Mouse (Mus musculus): Measurements from ENCODE around the gene Gm20604.

Gene Gm20604

DNA sequence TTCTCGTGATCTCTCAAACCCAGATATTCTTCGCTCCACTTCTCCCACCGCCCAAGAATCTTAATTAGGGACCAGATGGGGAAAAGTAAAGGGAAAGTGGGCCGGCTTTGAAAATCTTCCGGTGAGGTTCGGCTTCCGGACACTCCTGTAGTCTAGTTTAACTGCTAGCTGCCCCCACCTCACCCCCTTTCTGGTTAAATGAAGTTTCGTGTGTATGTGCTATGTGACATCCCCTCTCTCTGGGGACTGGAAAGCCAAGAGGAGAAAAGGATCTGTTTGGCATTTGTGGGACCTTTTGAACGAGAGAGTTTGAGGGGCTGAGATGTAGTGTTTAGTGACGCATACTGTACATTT is at the start of gene Gm20604:
Gene Gm20604 (minus strand): TSS at position 270 of the 354 bp plus-strand sequence.
- in situ Hi-C loops (cut with MboI, MseI): no loop called here

GRCm38 (mm10) chr12:102799528-102799927 is 41.1 kb upstream of the Gm20604 start:
- in situ Hi-C loops (cut with MboI, MseI): loop anchor here (5.0 kb wide), 1 partner anchor 253 kb away; no protein-coding TSS in a partner anchor

DNA sequence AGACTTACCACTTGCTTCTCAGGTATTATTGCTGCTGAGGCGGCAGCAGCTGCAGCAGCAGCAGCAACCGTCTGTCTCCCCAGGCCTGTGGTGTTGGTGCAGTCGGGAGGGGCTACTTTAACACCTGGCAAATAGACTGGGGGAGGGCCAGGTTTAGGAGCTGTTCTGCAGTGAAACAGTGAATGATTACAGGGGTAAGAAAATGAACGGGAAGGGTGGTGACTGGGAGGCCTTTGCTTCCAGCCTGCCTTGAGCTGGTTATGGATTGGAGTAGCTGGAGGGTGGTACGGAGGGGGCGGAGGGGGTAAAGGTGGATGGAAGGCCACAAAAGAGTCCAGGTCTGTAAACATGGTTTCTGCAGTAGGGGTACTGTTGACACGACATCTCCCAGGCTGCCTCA is 29.5 kb upstream of the Gm20604 start:
- in situ Hi-C loops (cut with MboI, MseI): no loop called here

- in situ Hi-C loops (cut with MboI, MseI): no loop called here
These were observed 27.1 kb upstream of the Gm20604 start for GRCm38 (mm10) chr12:102785593-102785985.

DNA sequence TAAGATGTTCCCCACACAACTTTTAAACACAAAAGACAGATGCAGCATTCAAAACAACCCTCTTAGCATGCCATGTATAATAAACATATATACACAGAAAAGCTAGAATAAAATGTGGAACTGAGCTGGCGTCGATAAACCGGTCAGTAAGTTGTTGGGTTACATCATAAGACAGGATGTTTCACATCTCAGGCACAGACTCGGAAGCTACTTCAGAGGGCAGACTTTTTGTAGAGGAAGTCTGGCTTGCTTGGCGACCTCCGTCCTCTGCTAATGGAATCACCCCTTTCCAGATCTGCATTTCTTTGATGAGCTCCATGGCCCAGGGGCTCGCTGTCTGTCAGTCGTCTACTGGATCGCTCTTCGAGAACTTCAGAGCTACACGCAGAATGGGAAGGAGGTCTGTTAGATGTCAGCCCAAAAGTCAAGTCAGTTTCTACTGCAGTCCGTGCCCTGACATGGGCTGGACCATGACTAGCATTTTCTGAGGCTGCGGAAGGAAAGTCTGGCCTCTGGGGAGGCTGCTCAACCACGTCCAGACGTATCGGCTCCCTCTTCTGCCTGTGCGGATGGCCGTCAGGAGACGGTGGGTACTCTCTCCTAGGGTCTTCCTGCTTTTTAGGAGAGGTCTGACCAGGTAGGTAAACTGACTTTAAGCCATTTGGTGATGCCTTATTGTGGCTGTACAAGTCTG is 26.6 kb upstream of the Gm20604 start:
- in situ Hi-C loops (cut with MboI, MseI): no loop called here

GRCm38 (mm10) chr12:102782841-102783240 is 24.4 kb upstream of the Gm20604 start:
- in situ Hi-C loops (cut with MboI, MseI): no loop called here

GRCm38 (mm10) chr12:102779452-102779851 is 21.0 kb upstream of the Gm20604 start:
- in situ Hi-C loops (cut with MboI, MseI): no loop called here

DNA sequence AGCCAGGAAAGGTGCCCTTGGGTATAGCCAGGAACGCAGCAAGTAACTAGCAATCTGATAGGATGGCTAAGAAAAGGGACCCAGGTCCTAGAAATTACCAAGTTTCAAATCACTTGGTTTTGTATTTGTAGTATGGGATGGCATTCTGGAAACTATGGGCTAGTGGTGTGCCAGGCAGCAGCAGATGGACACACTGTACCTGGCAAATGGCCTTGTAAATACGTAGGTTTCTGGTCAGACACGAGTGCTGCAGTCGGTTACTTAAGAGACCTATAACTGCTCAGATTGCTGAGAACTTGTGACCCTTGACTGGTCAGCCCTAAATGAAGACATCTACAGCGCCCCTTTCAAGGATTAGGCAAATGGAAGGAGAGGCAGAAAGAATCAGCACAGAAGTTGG is 19.7 kb upstream of the Gm20604 start:
- in situ Hi-C loops (cut with MboI, MseI): no loop called here

DNA sequence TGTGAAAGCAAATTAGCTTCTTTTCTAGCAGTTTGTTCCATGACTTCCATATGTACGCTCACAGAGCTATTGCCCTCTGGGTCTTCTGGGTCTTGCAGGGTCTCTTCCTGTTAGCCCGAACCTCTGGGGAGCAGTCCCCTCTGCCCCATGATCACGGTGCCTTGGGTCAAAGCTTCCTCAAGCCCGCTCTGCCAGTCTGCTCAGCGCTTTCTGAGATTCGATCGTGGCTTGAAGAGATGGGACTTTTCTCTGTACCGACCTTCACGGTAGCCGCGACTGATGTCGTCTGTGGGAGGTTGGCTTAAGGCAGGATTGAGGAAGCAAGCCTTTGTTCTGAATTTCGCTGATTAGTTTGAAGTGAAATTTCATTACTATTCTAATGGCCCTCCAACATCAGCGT is 17.6 kb upstream of the Gm20604 start:
- in situ Hi-C loops (cut with MboI, MseI): no loop called here

DNA sequence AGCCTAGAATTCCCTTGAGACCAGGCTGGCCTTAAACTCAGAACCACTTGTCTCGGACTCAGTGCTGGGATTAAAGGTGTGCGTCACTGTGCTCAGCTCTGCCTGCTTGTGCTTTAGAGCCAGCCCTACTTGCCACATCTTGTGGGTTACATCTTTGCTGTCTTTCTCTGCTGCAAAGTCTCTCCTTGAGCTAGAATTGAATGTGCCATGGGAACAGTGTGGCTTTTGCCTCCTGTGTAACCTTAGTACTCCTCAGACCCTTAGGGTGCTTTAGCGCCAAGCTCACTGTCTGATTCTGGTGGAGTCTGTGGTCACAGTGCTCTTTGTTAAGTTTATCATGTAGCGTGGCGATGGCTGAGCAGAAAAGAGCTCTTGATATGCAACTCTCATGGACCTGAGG is 14.2 kb upstream of the Gm20604 start:
- in situ Hi-C loops (cut with MboI, MseI): no loop called here

- in situ Hi-C loops (cut with MboI, MseI): no loop called here
These were observed 13.1 kb upstream of the Gm20604 start for GRCm38 (mm10) chr12:102771601-102772000.

GRCm38 (mm10) chr12:102769000-102769399 is 10.5 kb upstream of the Gm20604 start:
- in situ Hi-C loops (cut with MboI, MseI): no loop called here

DNA sequence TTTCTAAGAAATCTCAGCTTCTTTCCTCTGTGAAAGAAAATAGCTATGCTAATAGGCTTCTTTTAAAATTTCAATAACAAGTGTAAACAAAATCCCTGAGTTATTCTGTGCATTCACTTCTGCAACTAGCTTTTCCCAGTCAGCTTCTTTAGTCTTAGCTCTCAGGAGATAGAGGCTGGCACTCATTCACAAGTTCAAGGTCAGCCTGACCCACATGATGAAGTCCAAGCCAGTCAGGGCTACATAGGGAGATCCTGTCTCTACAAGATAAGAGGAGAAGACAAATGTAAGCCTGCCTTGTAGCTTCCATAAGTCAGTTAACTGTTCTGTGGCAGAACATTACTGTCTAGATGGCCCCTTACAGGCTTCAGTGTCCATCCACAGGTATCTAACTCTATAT is 5.2 kb upstream of the Gm20604 start:
- in situ Hi-C loops (cut with MboI, MseI): no loop called here

GRCm38 (mm10) chr12:102761668-102762067 is 3.2 kb upstream of the Gm20604 start:
- in situ Hi-C loops (cut with MboI, MseI): no loop called here

DNA sequence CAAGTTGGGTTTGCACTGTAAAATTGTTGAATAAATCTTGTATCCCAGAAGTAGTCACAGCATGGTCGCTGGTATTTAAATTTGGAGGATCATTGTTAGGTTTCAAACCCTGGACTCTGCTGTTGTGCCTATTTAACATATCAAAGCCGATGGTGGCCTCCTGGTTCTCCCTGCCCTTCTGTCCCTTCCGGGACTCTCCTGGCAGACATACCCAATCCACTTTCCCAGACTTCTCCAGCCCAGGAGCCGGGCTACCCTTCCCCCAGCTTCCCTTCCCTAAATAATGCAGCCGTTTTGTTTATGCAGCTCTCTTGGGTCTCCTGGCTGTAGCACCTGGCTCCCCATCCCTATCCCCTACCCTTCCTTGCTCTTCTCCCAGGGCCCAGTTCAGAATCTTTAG is 464 bp upstream of the Gm20604 start:
- in situ Hi-C loops (cut with MboI, MseI): no loop called here

GRCm38 (mm10) chr12:102757689-102758402 is 626 bp downstream of the Gm20604 start, which contains the start of the genes Gm28051, Gon7 and Ubr7:
Gene Gm28051 (minus strand): TSS chr12:102757765.
Gene Gon7 (minus strand): TSS chr12:102757803.
Gene Ubr7 (plus strand): TSS chr12:102757967.
- in situ Hi-C loops (cut with MboI, MseI): no loop called here

DNA sequence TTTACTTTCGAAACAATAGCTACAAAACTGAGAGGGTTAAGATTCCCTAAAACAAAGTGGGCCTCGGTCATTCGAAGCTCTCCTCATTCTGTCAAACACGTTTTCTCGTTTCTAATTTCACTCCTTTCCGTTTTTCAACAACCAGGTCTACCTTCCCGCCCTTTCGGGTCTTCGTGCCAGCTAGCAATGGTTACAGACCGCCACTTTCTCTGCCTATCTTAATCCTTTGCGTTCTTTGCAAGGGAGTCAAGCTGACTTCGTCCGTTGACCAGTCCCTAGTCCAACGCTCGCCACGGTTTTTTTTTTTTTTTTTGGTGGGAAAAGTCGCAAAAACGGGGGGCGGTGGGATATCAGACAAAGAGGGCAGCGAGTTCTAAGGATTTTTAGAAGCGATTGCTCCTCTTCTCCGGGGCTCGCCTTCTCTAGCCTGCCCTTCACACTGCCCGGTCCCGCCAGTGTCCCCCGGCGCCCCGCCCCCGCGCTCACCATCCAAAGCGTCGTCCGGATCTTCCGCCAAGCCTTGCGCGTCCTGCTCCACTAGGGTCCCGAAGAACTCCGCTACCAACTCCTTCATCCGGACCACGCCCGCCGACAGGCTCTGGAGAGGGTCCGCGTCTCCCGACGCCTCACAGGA is 1.3 kb downstream of the Gm20604 start:
- in situ Hi-C loops (cut with MboI, MseI): no loop called here

GRCm38 (mm10) chr12:102756304-102756703 is 2.2 kb downstream of the Gm20604 start:
- in situ Hi-C loops (cut with MboI, MseI): no loop called here

- in situ Hi-C loops (cut with MboI, MseI): no loop called here
These were observed 10.2 kb downstream of the Gm20604 start for GRCm38 (mm10) chr12:102748256-102748655.

- in situ Hi-C loops (cut with MboI, MseI): loop anchor here (5.0 kb wide), 1 partner anchor 137 kb away; no protein-coding TSS in a partner anchor
These were observed 13.6 kb downstream of the Gm20604 start for GRCm38 (mm10) chr12:102744839-102745238.

DNA sequence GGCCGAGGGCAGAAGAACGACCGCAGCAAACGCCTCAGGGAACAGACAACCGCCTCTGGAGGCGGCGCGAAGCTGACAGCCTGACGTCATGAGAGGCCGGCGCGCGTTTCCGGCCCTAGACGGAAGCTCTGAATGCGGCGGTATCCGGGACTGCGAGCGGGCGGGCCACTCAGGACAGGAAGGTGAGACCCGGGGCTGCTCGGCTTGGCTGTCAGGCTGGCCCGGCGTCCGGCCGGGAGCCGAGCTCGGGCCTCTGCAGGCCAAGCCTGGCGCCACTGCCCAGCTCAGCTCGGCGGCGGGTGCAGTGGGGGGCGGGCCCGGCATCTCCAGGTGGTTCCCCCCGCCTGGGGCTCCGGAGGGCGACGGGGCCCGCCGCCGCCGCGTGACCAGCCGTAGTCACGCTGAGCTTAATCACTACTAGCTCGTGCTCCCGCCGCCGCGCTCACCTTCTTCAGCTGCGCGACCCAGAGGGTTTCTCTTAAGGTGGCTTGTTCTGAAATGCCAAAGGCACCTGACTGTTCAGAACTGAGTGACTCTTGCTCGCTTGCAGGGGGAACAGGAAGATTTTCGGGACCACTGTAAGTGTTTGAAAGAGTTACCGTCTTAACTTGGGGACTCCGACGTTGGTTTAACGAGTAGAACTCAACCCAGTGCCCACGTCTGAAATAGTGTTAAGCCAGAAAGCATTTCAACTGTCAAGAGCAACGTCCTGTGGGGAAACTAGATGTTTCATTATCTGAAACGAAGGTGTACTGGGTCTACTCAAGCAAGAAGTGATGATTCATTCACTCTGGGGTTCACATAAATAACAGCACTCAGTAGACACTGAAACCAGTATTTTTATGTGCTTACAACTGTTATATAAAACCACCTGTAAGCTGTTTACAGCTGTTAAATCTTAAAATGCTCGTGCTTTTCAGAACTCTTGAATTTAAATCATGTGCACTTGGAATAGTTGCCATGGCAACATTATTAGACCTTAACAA is 14.6 kb downstream of the Gm20604 start, which contains the start of the genes Moap1 and Tmem251:
Gene Moap1 (minus strand): TSS at position 73 of the 986 bp plus-strand sequence.
Gene Tmem251 (plus strand): TSS at position 174 of the 986 bp plus-strand sequence.
- in situ Hi-C loops (cut with MboI, MseI): loop anchor here (5.0 kb wide), 1 partner anchor 138 kb away; no protein-coding TSS in a partner anchor

Data from T-helper 1 cell (primary cell).